Mouse (Mus musculus): ENCODE measurements around the gene Slc25a51.
"Not testable (repeated sequence)": the region's sequence is repeated elsewhere in the genome, so short reads cannot be mapped to it uniquely, and the experiment has no call there.

Gene Slc25a51

DNA sequence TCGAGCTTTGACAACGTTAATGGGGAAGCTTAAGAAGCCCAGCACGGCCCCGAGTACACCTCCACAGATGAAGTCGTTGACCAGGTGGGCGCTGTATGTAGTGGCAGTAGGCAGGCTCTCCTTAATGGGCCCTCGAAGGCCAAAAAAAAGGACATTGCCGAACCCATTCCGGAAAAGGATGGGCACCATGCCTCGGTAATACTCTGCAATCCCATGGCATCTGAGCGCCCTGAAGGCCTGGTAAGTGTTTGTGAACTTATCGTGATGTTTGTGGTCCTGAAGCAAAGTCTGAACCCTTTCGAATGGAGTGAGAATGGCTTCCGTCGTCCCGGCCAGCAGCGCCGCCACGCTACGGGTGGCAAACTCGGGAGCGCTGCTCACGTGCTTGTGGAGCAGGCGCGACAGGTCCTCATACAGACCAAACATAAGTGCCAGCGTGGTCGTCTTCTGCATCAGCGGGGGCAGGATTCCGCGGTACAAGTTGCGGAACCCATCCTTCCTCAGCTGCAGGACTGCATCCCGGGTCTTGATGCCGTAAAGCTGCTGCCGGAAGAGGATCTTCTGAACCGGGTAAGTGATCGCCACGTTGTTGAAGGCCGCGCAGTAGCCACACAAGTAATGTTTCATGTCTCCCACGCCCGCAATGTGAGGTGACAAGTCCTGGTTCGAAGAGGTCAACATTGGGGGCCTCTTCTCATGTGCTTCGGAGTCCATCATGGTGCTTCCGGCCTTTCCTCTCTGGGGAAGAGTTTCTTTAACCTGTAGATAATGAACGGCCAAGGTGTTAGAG lies 8.9 kb downstream of the Slc25a51 start:
- DNase-seq (ENCODE audit: low spot score) = no peak

- not testable (repeated sequence) for DNase-seq (ENCODE audit: low spot score)
Measured at GRCm38 (mm10) chr4:45398315-45398714, 10.3 kb downstream of the Slc25a51 start.

DNA sequence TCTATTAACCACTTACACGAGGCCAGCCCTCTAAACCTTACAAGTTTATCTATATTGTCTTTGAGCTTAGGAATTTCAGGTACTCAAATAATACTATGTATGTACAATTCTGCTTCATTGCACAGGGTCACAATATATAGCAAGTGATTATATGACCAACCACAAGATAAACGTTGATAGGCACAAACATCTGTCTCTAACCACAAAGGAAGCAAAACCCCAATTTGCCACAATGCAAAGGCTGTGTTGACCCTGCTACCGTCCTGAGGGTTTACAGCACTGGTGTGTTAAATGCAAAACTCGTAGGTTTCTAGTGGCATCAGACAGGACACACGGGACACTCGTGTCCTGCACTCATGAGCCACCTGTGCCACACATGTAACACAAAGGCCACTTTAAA lies 12.4 kb downstream of the Slc25a51 start:
- DNase-seq (ENCODE audit: low spot score) = not testable (repeated sequence)

- no peak for DNase-seq (ENCODE audit: low spot score)
Measured at GRCm38 (mm10) chr4:45393658-45394057, 14.9 kb downstream of the Slc25a51 start.

GRCm38 (mm10) chr4:45392994-45393393 lies 15.6 kb downstream of the Slc25a51 start:
- no peak for DNase-seq (ENCODE audit: low spot score)

DNA sequence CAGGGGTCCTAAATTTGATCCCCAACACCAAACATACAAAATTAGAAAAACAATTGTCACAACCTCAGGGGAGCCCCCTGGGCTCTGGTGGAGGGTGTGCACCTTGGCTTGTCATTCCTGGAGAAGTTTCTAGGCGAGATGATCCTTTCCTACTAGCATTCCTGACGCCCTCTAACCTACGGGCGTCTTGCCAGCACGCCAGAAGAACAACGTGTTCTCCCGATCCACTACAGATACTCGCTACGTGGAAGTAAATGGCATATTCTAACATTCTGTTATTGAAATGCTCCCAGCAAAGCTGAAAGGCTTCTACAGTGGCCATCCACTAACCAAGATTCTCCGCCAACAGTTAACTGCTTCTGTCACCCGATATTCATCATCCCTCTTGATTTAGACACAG lies 16.0 kb downstream of the Slc25a51 start:
- DNase-seq (ENCODE audit: low spot score) = no peak

DNA sequence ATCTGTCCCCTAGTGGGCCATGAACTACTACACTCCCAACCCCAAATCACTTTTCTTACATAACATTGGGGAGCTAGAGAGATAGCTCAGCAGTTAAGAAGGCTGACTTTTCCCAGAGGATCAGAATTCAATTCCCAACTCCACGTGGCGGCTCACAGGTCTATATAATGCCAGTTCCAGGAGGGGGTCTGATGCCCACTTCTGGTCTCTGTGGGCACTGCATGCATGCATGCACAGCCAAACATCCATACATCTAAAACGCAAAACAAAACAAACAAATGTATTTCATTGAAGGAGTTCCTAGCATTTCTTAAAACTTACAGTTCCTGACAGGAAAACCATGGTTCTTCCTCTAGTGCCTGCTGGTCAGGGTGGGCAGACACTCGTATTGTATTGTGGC lies 16.5 kb downstream of the Slc25a51 start:
- no peak for DNase-seq (ENCODE audit: low spot score)

DNA sequence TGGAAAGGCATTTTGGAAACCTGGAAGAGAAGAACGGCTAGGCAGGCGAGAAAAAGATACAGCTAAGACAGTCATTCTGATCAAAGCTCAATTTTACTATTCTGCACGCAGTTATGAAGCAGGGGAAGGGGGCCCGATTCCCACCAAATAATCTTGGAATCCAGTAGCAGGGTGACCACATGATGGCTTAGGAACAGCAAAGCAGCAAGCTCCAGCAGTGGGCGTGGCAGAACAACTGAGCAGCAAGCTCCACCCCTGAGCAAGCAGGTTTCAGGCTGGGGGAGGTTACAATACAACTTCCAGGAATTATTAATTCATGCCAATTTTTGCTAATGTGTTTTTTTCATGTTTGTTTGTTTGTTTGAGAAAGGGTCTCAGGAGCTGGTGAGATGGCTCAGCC lies 21.3 kb downstream of the Slc25a51 start:
- not testable (repeated sequence) for DNase-seq (ENCODE audit: low spot score)

GRCm38 (mm10) chr4:45382133-45382532 lies 26.4 kb downstream of the Slc25a51 start:
- DNase-seq (ENCODE audit: low spot score) = not testable (repeated sequence)

- not testable (repeated sequence) for DNase-seq (ENCODE audit: low spot score)
Measured at GRCm38 (mm10) chr4:45380903-45381580, 27.5 kb downstream of the Slc25a51 start.

- DNase-seq (ENCODE audit: low spot score) = no peak
Measured at GRCm38 (mm10) chr4:45376573-45376972, 32.0 kb downstream of the Slc25a51 start.

- DNase-seq (ENCODE audit: low spot score) = no peak
Measured at GRCm38 (mm10) chr4:45374879-45375278, 33.7 kb downstream of the Slc25a51 start.

DNA sequence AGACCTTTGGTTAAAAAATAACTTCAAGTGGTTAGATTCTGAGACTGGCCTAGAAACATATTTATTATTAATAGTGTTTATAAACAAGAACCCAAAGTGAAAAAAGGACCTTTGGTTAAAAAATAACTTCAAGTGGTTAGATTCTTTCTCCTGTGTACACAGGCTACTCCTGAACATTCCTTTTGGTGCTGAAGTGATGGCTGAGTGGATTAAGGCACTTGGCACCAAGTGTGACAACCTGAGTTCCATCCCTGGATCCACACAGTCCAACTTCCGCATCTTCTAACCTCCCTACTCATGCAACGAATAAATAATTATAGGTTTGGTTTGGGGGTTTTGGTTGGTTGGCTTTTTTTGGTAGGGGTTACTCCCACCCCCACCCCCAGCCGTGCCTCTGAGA lies 37.3 kb downstream of the Slc25a51 start:
- DNase-seq (ENCODE audit: low spot score) = no peak

GRCm38 (mm10) chr4:45356653-45357052 lies 51.9 kb downstream of the Slc25a51 start:
- DNase-seq (ENCODE audit: low spot score) = no peak

All from retina, embryonic 14.5 days (tissue).